Mouse (Mus musculus): ENCODE measurements around the gene Plekha1. TPM values are rescaled to one million over a fixed set of nuclear protein-coding genes. Genes with fewer than 3 reads are reported as not detected.

Plekha1 gene
- total RNA-seq, 1 experiment: 52.4 TPM

- Histone ChIP-seq H3K4me3 (ENCODE audit: insufficient read depth in 1 of 2, low read depth in 1 of 2, low read length in 2 of 2, poor library complexity in 1 of 2, severe bottlenecking in 1 of 2) (no peak overlapping the region), H3K4me1 (ENCODE audit: control insufficient read depth in 2 of 2, insufficient read depth in 2 of 2, low read length in 2 of 2, poor library complexity in 1 of 2) (peaks cover 3 to 13% of the 10 kb centered on the region in 2 experiments; a peak in 2 of 4 replicates), H3K9ac (ENCODE audit: insufficient read depth, low read depth, low read length, poor library complexity, severe bottlenecking) (no peak overlapping the region), H3K9me3 (ENCODE audit: control insufficient read depth, insufficient read depth, low read depth, low read length) (no peaks in the 10 kb centered on the region), H3K27ac (ENCODE audit: insufficient read depth, low read depth, low read length, poor library complexity, severe bottlenecking) (no peak overlapping the region), H3K36me3 (ENCODE audit: control insufficient read depth, insufficient read depth, low read length, poor library complexity, severe bottlenecking) (no peaks in the 10 kb centered on the region)
- TF ChIP-seq HCFC1 (IDR thresholded peaks at IDR 0.05; ENCODE audit: borderline replicate concordance, insufficient read depth, low read length) (no peak), ZNF384 (IDR thresholded peaks at IDR 0.05; ENCODE audit: low read depth, low read length) (no peak), ZC3H11A (IDR thresholded peaks at IDR 0.05; ENCODE audit: borderline replicate concordance, low read depth, low read length) (no peak), CHD2 (IDR thresholded peaks at IDR 0.05; ENCODE audit: low read depth, low read length) (no peak), MAFK (IDR thresholded peaks at IDR 0.05; ENCODE audit: insufficient read depth, low read depth, low read length) (no peak)
- DNase-seq (ENCODE audit: low read depth, low spot score): no peak
- in situ Hi-C loops (cut with MboI; ENCODE audit: low sequenced_read_pairs in 2 of 2, unreplicated experiment in 2 of 2): no loop called here
Measured at GRCm38 (mm10) chr7:130837941-130838657, 27.5 kb upstream of the Plekha1 start.

GRCm38 (mm10) chr7:130838658-130839025, 26.9 kb upstream of the Plekha1 start:
- in situ Hi-C loops (cut with MboI; ENCODE audit: low sequenced_read_pairs in 2 of 2, unreplicated experiment in 2 of 2): no loop called here
- TF ChIP-seq MAFK (IDR thresholded peaks at IDR 0.05; ENCODE audit: insufficient read depth, low read depth, low read length) (no peak), ZNF384 (IDR thresholded peaks at IDR 0.05; ENCODE audit: low read depth, low read length) (no peak)
- Histone ChIP-seq H3K4me1 (ENCODE audit: control insufficient read depth in 2 of 2, insufficient read depth in 2 of 2, low read length in 2 of 2, poor library complexity in 1 of 2) (peaks cover 3 to 13% of the 10 kb centered on the region in 2 experiments; a peak in 2 of 4 replicates), H3K27ac (ENCODE audit: insufficient read depth, low read depth, low read length, poor library complexity, severe bottlenecking) (no peak overlapping the region), H3K4me3 (ENCODE audit: insufficient read depth in 1 of 2, low read depth in 1 of 2, low read length in 2 of 2, poor library complexity in 1 of 2, severe bottlenecking in 1 of 2) (no peak overlapping the region), H3K9me3 (ENCODE audit: control insufficient read depth, insufficient read depth, low read depth, low read length) (no peaks in the 10 kb centered on the region), H3K36me3 (ENCODE audit: control insufficient read depth, insufficient read depth, low read length, poor library complexity, severe bottlenecking) (no peaks in the 10 kb centered on the region), H3K9ac (ENCODE audit: insufficient read depth, low read depth, low read length, poor library complexity, severe bottlenecking) (no peak overlapping the region)
- no peak for DNase-seq (ENCODE audit: low read depth, low spot score)

GRCm38 (mm10) chr7:130839380-130840100, 26.0 kb upstream of the Plekha1 start:
- H3K9ac ChIP-seq (ENCODE audit: insufficient read depth, low read depth, low read length, poor library complexity, severe bottlenecking): no peak overlapping the region
- no peaks in the 10 kb centered on the region for H3K9me3 ChIP-seq (ENCODE audit: control insufficient read depth, insufficient read depth, low read depth, low read length)
- H3K36me3 ChIP-seq (ENCODE audit: control insufficient read depth, insufficient read depth, low read length, poor library complexity, severe bottlenecking): no peaks in the 10 kb centered on the region
- H3K4me3 ChIP-seq (ENCODE audit: insufficient read depth in 1 of 2, low read depth in 1 of 2, low read length in 2 of 2, poor library complexity in 1 of 2, severe bottlenecking in 1 of 2): no peak overlapping the region
- peaks cover 3 to 13% of the 10 kb centered on the region in 2 experiments; a peak in 2 of 4 replicates for H3K4me1 ChIP-seq (ENCODE audit: control insufficient read depth in 2 of 2, insufficient read depth in 2 of 2, low read length in 2 of 2, poor library complexity in 1 of 2)
- no peak for DNase-seq (ENCODE audit: low read depth, low spot score)
- H3K27ac ChIP-seq (ENCODE audit: insufficient read depth, low read depth, low read length, poor library complexity, severe bottlenecking): no peak overlapping the region
- in situ Hi-C loops (cut with MboI; ENCODE audit: low sequenced_read_pairs in 2 of 2, unreplicated experiment in 2 of 2): no loop called here
- no peak for TF ChIP-seq HCFC1 (IDR thresholded peaks at IDR 0.05; ENCODE audit: borderline replicate concordance, insufficient read depth, low read length)
- no peak for TF ChIP-seq CHD2 (IDR thresholded peaks at IDR 0.05; ENCODE audit: low read depth, low read length)
- TF ChIP-seq ZC3H11A (IDR thresholded peaks at IDR 0.05; ENCODE audit: borderline replicate concordance, low read depth, low read length): no peak
- no peak for TF ChIP-seq ZNF384 (IDR thresholded peaks at IDR 0.05; ENCODE audit: low read depth, low read length)
- TF ChIP-seq MAFK (IDR thresholded peaks at IDR 0.05; ENCODE audit: insufficient read depth, low read depth, low read length): no peak

- H3K4me1 ChIP-seq (ENCODE audit: control insufficient read depth in 2 of 2, insufficient read depth in 2 of 2, low read length in 2 of 2, poor library complexity in 1 of 2): peaks cover 3 to 7% of the 10 kb centered on the region in 2 experiments; a peak in 2 of 4 replicates
- no peak for DNase-seq (ENCODE audit: low read depth, low spot score)
- H3K4me3 ChIP-seq (ENCODE audit: insufficient read depth in 1 of 2, low read depth in 1 of 2, low read length in 2 of 2, poor library complexity in 1 of 2, severe bottlenecking in 1 of 2): no peak overlapping the region
- no peak for TF ChIP-seq ZC3H11A (IDR thresholded peaks at IDR 0.05; ENCODE audit: borderline replicate concordance, low read depth, low read length)
- no peak overlapping the region for H3K27ac ChIP-seq (ENCODE audit: insufficient read depth, low read depth, low read length, poor library complexity, severe bottlenecking)
- H3K9ac ChIP-seq (ENCODE audit: insufficient read depth, low read depth, low read length, poor library complexity, severe bottlenecking): no peak overlapping the region; the same call in 1 of the 2 replicates
- in situ Hi-C loops (cut with MboI; ENCODE audit: low sequenced_read_pairs in 2 of 2, unreplicated experiment in 2 of 2): no loop called here
- no peaks in the 10 kb centered on the region for H3K36me3 ChIP-seq (ENCODE audit: control insufficient read depth, insufficient read depth, low read length, poor library complexity, severe bottlenecking)
- H3K9me3 ChIP-seq (ENCODE audit: control insufficient read depth, insufficient read depth, low read depth, low read length): no peaks in the 10 kb centered on the region
Measured at GRCm38 (mm10) chr7:130847164-130847718, 18.3 kb upstream of the Plekha1 start.

All from ES-E14 (cell line).